Mouse (Mus musculus) kidney, postnatal 0 days (tissue): ENCODE results near the gene Lhcgr. TPM values are rescaled to one million over a fixed set of nuclear protein-coding genes. Genes with fewer than 3 reads are reported as not detected.

Source experiments
- ATAC-seq: fragments of 200-750 bp; cut with Nextera tagmentation; replicated peaks from 2 replicates; pipeline ENCODE4 v1.8.0; 2017; ENCODE audit warnings: low read depth, moderate number of reproducible peaks, moderate TSS enrichment, moderate library complexity; ENCODE audit not compliant: low FRiP score
- DNase-seq: peaks from one replicate; pipeline ENCODE4 v3.0.0-alpha.2; 2016; ENCODE audit warnings: low spot score
- H3K27ac ChIP-seq: fragments of 300-500 bp; sonication (generic); 2 replicates; pipeline ENCODE4 v1.5.1; 2014; ENCODE audit warnings: mild to moderate bottlenecking
- H3K27me3 ChIP-seq: fragments of 300-500 bp; sonication (generic); 2 replicates; pipeline ENCODE4 v1.6.1; 2014; ENCODE audit warnings: low read length, mixed read lengths; ENCODE audit not compliant: insufficient read depth
- H3K36me3 ChIP-seq: fragments of 300-500 bp; sonication (generic); 2 replicates; pipeline ENCODE4 v1.6.1; 2014; ENCODE audit warnings: low read length, mixed read lengths; ENCODE audit not compliant: insufficient read depth
- H3K4me1 ChIP-seq: fragments of 300-500 bp; sonication (generic); replicated peaks from 2 replicates; pipeline ENCODE4 v1.6.1; 2014; ENCODE audit warnings: antibody characterized with exemption, low read length, mixed read lengths; ENCODE audit not compliant: insufficient read depth
- H3K4me2 ChIP-seq: fragments of 300-500 bp; sonication (generic); 2 replicates; pipeline ENCODE4 v1.6.1; 2014; ENCODE audit warnings: mild to moderate bottlenecking, low read length, moderate library complexity, mixed read lengths
- H3K4me3 ChIP-seq: fragments of 300-500 bp; sonication (generic); replicated peaks from 2 replicates; pipeline ENCODE4 v1.5.1; 2014; ENCODE audit warnings: low read depth, low read length
- H3K9ac ChIP-seq: fragments of 300-500 bp; sonication (generic); 2 replicates; pipeline ENCODE4 v1.6.1; 2014; ENCODE audit warnings: low read depth, low read length
- H3K9me3 ChIP-seq: fragments of 300-500 bp; sonication (generic); replicated peaks from 2 replicates; pipeline ENCODE4 v1.6.1; 2016; ENCODE audit warnings: low read length, inconsistent platforms, mixed read lengths
- CTCF ChIP-seq: IDR thresholded peaks from 2 replicates; pipeline ENCODE4 v1.5.1; 2016; ENCODE audit warnings: antibody characterized with exemption, low read depth, mild to moderate bottlenecking, moderate library complexity
- WGBS: fragments of 180-500 bp; shearing (Covaris S2); extraction: QIAGEN DNeasy Blood & Tissue Kit; methylation state at CpG from one replicate; pipeline ENCODE4 v1.1.7; 2014; 5-methylcytosine and 5-hydroxymethylcytosine counted together
- polyA plus RNA-seq: library from polyadenylated mRNA; unstranded; fragments of >200 nt; fragmentation: Nextera tagmentation; extraction: Ambion mirVana; gene quantifications from 2 replicates; pipeline ENCODE4 v1.2.1, GENCODE M21; 2015

The Lhcgr gene
- polyA plus RNA-seq, 1 experiment from 2014 or later, result 0.14 TPM

GRCm38 (mm10) chr17:88788392-88788791 lies 3.4 kb downstream of the Lhcgr start:
- no peak for TF ChIP-seq CTCF
- Histone ChIP-seq H3K36me3 (no peaks in the 10 kb centered on the region), H3K27ac (no peak overlapping the region), H3K4me1 (no peaks in the 10 kb centered on the region), H3K27me3 (no peaks in the 10 kb centered on the region), H3K9me3 (no peaks in the 10 kb centered on the region), H3K9ac (no peak overlapping the region), H3K4me2 (no peak overlapping the region), H3K4me3 (no peak overlapping the region)
- ATAC-seq, result no peak
- WGBS, result 82% methylated on average over 2 of the region's 2 CpGs
- DNase-seq, result no peak

GRCm38 (mm10) chr17:88786881-88787280 lies 4.9 kb downstream of the Lhcgr start:
- no peak overlapping the region for H3K27ac ChIP-seq
- H3K4me2 ChIP-seq, result no peak overlapping the region
- no peak overlapping the region for H3K4me3 ChIP-seq
- no peak for ATAC-seq
- DNase-seq, result no peak
- TF ChIP-seq CTCF, result no peak
- H3K36me3 ChIP-seq, result no peaks in the 10 kb centered on the region
- H3K9ac ChIP-seq, result no peak overlapping the region
- no peaks in the 10 kb centered on the region for H3K4me1 ChIP-seq
- no peaks in the 10 kb centered on the region for H3K27me3 ChIP-seq
- WGBS, result 62% methylated on average over 6 of the region's 6 CpGs
- no peaks in the 10 kb centered on the region for H3K9me3 ChIP-seq

- H3K36me3 ChIP-seq, result no peaks in the 10 kb centered on the region
- DNase-seq (no peak), ATAC-seq (no peak)
- no peaks in the 10 kb centered on the region for H3K4me1 ChIP-seq
- no peak overlapping the region for H3K27ac ChIP-seq
- H3K4me3 ChIP-seq, result no peak overlapping the region
- no peak for TF ChIP-seq CTCF
- H3K9ac ChIP-seq, result no peak overlapping the region
- 78% methylated on average over 4 of the region's 4 CpGs for WGBS
- no peaks in the 10 kb centered on the region for H3K9me3 ChIP-seq
- no peaks in the 10 kb centered on the region for H3K27me3 ChIP-seq
- no peak overlapping the region for H3K4me2 ChIP-seq
Measured at GRCm38 (mm10) chr17:88786385-88786784, 5.4 kb downstream of the Lhcgr start.

DNA sequence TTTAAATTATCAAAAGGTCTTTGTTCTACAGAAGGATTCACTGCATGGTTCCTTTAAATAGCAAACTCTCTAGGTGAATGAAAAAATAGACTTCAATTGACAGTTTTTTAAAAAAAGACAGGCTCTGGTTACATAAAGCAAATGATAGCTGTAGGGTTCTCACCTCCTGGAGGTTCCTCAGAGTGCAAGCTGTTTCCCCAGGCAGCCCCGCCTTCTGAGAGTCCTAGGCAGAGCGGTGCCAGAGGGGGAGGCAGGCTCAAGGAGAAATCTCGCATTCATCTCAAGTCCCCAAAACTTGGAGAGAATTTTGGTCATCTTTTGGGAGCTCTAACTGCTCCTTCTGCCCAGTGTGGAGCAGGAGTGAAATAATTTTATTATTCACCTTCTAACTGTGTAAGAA lies 12.6 kb downstream of the Lhcgr start:
- Histone ChIP-seq H3K4me3 (no peak overlapping the region), H3K27me3 (no peaks in the 10 kb centered on the region), H3K9me3 (no peaks in the 10 kb centered on the region), H3K27ac (no peak overlapping the region), H3K36me3 (no peaks in the 10 kb centered on the region), H3K4me1 (no peaks in the 10 kb centered on the region), H3K4me2 (no peak overlapping the region), H3K9ac (no peak overlapping the region)
- WGBS, result 38% methylated on average over 3 of the region's 3 CpGs
- TF ChIP-seq CTCF, result no peak
- DNase-seq, result no peak
- no peak for ATAC-seq

DNA sequence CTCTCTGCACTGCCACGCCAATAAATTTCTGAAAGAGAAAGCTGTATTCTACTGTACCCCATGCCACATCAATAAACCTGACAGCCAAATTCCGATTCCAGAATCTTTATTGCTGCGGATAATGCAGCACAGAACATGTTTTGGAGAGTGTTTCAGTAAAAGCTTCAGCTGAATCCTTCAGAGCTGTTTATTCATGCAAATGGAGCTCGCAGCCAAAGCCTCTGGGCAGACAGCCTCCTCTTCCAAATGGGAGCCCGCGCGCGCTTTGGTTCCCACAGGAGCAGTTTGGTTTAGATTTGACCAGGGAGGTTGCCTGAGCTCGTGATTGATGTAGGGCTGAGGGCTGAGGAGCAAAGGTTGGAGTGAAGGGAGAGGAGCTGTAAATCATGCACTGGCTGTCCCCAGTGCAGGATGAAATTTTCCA lies 17.7 kb downstream of the Lhcgr start:
- Histone ChIP-seq H3K9me3 (no peaks in the 10 kb centered on the region), H3K4me2 (peak overlapping the region; percentile 18; the same call in 1 of the 2 replicates), H3K4me3 (no peak overlapping the region), H3K9ac (no peak overlapping the region), H3K36me3 (no peaks in the 10 kb centered on the region), H3K27ac (no peak overlapping the region), H3K4me1 (no peaks in the 10 kb centered on the region), H3K27me3 (no peaks in the 10 kb centered on the region)
- ATAC-seq (no peak), DNase-seq (peak; percentile 35)
- 11% methylated on average over 9 of the region's 9 CpGs for WGBS
- TF ChIP-seq CTCF, result no peak

DNA sequence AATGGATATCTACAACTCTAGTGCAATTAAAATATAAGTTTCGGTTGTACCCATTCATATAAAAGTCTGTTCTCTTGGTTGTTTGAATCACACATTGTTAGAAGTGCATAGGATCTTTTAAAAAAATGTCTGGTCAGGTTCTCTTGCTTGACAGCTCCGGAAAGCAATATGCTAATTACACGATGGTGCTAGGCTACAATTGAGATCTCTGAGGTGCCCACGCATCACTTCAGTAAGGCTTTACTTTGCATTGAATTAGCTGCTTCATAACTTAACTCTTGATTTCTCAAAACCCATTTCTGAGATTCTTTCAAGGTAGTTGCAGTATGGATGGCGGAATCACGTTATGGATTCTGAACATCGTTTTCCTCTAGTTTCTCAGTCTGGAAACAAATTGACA lies 21.7 kb downstream of the Lhcgr start:
- Histone ChIP-seq H3K36me3 (no peaks in the 10 kb centered on the region), H3K9me3 (no peaks in the 10 kb centered on the region), H3K27ac (no peak overlapping the region), H3K27me3 (no peaks in the 10 kb centered on the region), H3K4me2 (no peak overlapping the region), H3K4me1 (no peaks in the 10 kb centered on the region), H3K4me3 (no peak overlapping the region), H3K9ac (no peak overlapping the region)
- no peak for DNase-seq
- WGBS, result 88% methylated on average over 7 of the region's 7 CpGs
- ATAC-seq, result no peak
- no peak for TF ChIP-seq CTCF

DNA sequence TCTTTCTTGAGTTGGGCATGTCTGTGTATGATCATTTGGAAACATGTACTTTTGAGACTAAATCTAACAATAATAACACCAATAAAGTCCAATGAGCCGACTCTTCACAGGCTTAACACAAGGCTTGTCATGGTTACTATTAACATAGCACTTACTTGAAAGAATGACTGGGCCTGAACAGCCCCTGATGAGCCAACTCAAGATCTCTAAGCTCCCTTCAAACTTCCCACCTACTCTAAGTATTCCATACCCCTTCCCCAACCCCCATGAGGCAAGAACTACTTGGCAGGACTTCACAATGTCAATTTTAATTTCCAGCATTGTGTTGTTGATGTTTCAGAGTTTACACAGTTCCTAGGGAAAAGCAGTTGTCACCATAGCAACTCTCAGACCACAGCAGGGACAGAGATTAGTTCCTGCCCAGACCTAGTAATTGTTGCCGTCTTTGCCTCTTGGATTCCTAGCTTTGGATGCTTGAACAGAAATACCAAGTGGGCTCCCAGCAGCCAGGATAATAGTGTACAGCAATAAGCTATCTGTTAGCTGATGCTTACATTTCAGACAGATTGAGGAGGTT lies 22.4 kb downstream of the Lhcgr start:
- Histone ChIP-seq H3K4me3 (no peak overlapping the region), H3K27ac (no peak overlapping the region), H3K27me3 (no peaks in the 10 kb centered on the region), H3K9ac (no peak overlapping the region), H3K36me3 (no peaks in the 10 kb centered on the region), H3K9me3 (no peaks in the 10 kb centered on the region), H3K4me2 (no peak overlapping the region), H3K4me1 (no peaks in the 10 kb centered on the region)
- no peak for TF ChIP-seq CTCF
- ATAC-seq, result no peak
- 78% methylated on average over 2 of the region's 2 CpGs for WGBS
- DNase-seq, result no peak
